Mouse (Mus musculus): ENCODE results near the gene Ppig. TPM values are rescaled to one million over a fixed set of nuclear protein-coding genes. Genes with fewer than 3 reads are reported as not detected.

Gene Ppig
- polyA plus RNA-seq, 1 experiment from 2014 or later, result 120 TPM

DNA sequence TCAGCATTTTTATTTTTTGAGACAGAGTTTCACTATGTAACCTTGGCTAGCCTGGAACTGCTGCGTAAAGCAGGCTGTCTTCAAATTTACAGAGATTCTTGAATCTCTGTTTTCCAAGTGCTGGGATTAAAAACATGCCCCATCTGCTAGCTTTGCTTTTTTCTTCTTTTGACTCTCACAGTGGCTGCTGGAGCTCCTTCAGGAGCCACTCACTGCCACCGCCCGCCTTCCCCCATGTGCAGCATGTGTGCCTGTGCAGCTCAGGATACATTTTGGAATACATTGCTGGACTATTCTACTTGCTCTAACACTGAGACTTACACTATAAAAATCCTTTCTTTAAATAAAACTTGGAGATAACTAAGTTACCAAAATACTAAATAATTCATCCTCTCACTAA lies 51.0 kb downstream of the Ppig start:
- Histone ChIP-seq H3K4me3 (no peak overlapping the region), H3K9ac (no peak overlapping the region), H3K4me1 (replicated peaks) (no peaks in the 10 kb centered on the region), H3K27me3 (no peaks in the 10 kb centered on the region), H3K4me2 (no peak overlapping the region), H3K27ac (replicated peaks) (no peak overlapping the region), H3K9me3 (no peaks in the 10 kb centered on the region), H3K36me3 (peaks cover 5% of the 10 kb centered on the region; the same call in 1 of the 2 replicates)
- 96% methylated on average over 3 of the region's 3 CpGs for WGBS
- ATAC-seq (ENCODE audit: low FRiP score, low read depth), result no peak

DNA sequence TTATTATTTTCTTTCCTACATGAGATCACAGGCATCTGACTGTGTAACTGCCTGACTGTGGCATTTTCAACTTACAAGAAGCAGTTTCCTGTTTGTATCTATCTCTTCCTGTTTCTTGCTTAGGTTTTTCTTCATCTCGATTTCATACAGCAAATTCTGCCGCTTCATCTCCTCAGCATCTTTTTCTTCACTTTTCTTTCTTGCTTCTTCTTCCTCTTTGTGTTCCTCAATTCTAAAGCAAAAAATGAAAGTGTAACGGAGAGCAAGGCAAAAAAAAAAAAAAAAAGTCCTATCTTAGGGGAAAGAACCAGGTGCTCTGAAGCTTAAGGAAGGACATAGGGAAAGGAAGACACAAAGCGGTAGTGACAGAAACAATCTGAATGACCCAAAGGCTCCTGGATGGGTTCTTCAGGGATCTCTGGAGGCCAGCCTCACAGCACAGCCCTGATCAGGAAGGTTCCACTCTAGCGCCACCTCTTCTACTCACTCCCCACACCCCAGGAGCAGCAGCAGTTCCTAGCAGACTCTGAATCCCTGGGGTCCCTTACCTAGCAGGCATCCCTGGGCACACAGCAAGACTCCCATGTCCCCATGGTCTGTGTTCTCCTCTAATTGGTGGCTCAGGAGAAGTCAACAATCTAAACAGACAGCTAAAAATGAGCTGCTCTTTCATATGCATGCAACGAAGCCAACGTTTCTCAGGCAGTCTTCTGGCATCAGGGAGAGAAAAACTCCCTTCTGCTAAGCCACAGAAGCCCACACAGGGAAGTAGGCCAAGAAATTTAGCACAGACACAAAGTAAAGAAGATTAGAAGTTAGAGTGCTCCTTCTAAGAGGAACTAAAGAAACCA lies 55.9 kb downstream of the Ppig start:
- H3K4me1 ChIP-seq (replicated peaks), result no peaks in the 10 kb centered on the region
- no peak for ATAC-seq (ENCODE audit: low FRiP score, low read depth)
- no peaks in the 10 kb centered on the region for H3K9me3 ChIP-seq
- H3K27ac ChIP-seq (replicated peaks), result no peak overlapping the region
- H3K36me3 ChIP-seq, result peaks cover 9% of the 10 kb centered on the region; the same call in 1 of the 2 replicates
- H3K27me3 ChIP-seq, result no peaks in the 10 kb centered on the region
- H3K4me2 ChIP-seq, result no peak overlapping the region
- no peak overlapping the region for H3K9ac ChIP-seq
- WGBS, result 82% methylated on average over 7 of the region's 7 CpGs
- no peak overlapping the region for H3K4me3 ChIP-seq

DNA sequence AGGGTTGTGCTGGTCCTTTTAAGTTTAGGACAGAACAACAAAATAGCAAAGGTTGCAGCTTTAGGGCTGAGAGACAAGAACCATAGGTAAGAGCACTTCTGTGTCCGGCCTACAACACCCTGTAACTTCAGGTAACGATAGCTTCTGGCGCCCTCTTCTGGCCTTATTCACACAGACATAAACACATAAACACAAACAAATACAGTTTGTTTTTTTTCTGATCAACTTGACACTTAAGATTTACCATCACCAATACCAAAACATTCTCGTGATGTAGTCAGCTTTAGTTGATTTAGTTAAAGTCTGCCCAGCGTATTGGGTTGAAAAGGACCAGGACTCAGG lies 56.5 kb downstream of the Ppig start:
- H3K36me3 ChIP-seq, result peaks cover 9% of the 10 kb centered on the region; the same call in 1 of the 2 replicates
- no peak overlapping the region for H3K9ac ChIP-seq
- H3K4me2 ChIP-seq, result no peak overlapping the region
- ATAC-seq (ENCODE audit: low FRiP score, low read depth), result no peak
- 47% methylated on average over 5 of the region's 5 CpGs for WGBS
- no peak overlapping the region for H3K4me3 ChIP-seq
- no peak overlapping the region for H3K27ac ChIP-seq (replicated peaks)
- no peaks in the 10 kb centered on the region for H3K4me1 ChIP-seq (replicated peaks)
- H3K9me3 ChIP-seq, result no peaks in the 10 kb centered on the region
- H3K27me3 ChIP-seq, result no peaks in the 10 kb centered on the region

DNA sequence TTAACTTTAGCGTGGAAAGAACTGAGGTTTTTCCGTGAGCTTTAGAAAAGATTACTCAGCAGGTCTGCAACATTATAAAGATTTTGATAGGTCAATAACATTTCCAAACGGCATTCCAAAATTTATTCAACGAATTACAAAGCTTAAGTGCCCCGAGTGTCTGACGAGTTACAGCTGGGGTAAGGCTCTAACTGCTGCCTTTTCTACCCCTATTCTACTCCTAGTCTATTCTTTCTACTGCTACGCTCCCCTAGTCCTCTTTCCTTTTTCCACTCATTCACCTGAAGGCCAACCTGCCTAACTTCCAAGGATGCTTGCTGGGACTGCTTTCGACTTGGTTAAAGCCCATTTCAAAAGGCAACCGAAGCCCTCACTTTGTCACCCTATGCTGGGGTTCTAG lies 66.6 kb downstream of the Ppig start:
- ATAC-seq (ENCODE audit: low FRiP score, low read depth), result no peak
- peak overlapping the region; percentile 88 for H3K27ac ChIP-seq (replicated peaks)
- peak overlapping the region; percentile 70 for H3K4me2 ChIP-seq

DNA sequence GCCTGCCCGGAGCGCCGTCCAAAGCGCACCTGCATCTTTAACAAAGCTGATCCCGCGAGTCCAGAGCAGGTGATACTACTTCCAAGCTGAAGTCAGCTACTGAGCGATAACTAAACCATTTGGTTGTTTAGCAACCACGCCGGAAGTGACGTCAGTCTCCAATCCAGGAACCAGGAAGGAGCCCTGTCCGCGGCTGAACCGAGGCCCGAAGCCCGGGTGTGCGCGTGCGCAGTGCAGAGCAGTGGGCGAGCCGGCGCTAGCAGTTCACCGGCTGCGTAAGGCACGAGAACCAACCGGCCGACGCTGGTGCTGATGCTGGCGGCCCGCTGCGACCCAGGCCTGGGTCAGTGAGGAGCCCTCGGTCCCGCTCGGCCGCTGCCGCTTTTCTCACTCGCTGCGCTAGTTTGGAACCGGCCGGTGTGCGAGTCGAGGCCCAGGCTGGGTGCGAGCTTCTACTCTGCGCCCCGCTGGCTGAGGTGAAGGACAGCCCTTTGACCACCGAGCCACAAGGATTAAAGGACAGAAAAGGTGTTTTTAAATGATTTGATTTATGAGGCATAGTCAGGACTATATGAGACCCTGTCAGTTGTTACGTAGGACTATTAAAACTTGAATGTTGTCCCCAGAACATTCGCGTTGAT lies 67.2 kb downstream of the Ppig start, which contains the start of the genes Ccdc173 and Phospho2:
Gene Ccdc173, minus strand, starts transcription at position 147 of the 641 bp plus-strand sequence.
Gene Phospho2, plus strand, starts transcription at position 195 of the 641 bp plus-strand sequence.
- Histone ChIP-seq H3K9ac (peak within 1 kb of the TSS; percentile 71), H3K9me3 (no peaks in the 10 kb centered on the region), H3K4me2 (peak within 1 kb of the TSS; percentile 70), H3K36me3 (peaks cover 19% of the 10 kb centered on the region), H3K4me3 (peak within 1 kb of the TSS; percentile 70), H3K4me1 (replicated peaks) (peaks cover 22% of the 10 kb centered on the region), H3K27me3 (no peaks in the 10 kb centered on the region), H3K27ac (replicated peaks) (peak within 1 kb of the TSS; percentile 88)
- 2% methylated on average over 48 of the region's 48 CpGs for WGBS
- peak; percentile 97 for ATAC-seq (ENCODE audit: low FRiP score, low read depth)

More for the DNA sequence above, 66.6 kb downstream of the Ppig start:
- Histone ChIP-seq H3K9me3 (no peaks in the 10 kb centered on the region), H3K9ac (peak overlapping the region; percentile 53), H3K36me3 (peaks cover 16% of the 10 kb centered on the region), H3K27me3 (no peaks in the 10 kb centered on the region), H3K4me3 (peak overlapping the region; percentile 70), H3K4me1 (replicated peaks) (peaks cover 22% of the 10 kb centered on the region)
- 30% methylated on average over 9 of the region's 9 CpGs for WGBS

DNA sequence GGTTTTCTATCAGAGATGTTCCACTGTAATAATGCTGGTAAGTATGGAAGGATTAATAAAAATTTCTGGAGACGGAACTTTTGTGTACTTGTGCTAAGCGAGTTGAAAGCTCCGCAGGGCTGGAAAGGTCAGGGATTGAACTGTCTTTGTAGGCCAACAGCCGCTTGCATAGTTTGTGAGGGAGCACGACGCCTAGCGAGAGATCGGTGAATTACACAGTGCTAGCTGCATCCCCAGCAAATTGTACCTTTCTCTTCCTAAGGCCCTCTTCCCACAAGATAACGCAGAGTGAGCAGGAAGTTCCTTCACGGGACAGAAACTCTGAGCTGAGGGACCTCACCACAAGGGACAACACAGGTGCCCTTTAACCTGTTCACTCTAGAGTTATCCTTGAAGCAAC lies 67.9 kb downstream of the Ppig start:
- 0 out of 2 replicates have a peak, but pooled peaks have one; percentile 27 for ATAC-seq (ENCODE audit: low FRiP score, low read depth)
- H3K36me3 ChIP-seq, result peaks cover 26% of the 10 kb centered on the region
- peak overlapping the region; percentile 88 for H3K27ac ChIP-seq (replicated peaks)
- H3K9me3 ChIP-seq, result no peaks in the 10 kb centered on the region
- peak overlapping the region; percentile 70 for H3K4me3 ChIP-seq
- peak overlapping the region; percentile 70 for H3K4me2 ChIP-seq
- H3K4me1 ChIP-seq (replicated peaks), result peaks cover 22% of the 10 kb centered on the region
- no peaks in the 10 kb centered on the region for H3K27me3 ChIP-seq
- H3K9ac ChIP-seq, result 0 out of 2 replicates have a peak overlapping the region, but pooled peaks have one; percentile 71
- WGBS, result 2% methylated on average over 10 of the region's 10 CpGs

DNA sequence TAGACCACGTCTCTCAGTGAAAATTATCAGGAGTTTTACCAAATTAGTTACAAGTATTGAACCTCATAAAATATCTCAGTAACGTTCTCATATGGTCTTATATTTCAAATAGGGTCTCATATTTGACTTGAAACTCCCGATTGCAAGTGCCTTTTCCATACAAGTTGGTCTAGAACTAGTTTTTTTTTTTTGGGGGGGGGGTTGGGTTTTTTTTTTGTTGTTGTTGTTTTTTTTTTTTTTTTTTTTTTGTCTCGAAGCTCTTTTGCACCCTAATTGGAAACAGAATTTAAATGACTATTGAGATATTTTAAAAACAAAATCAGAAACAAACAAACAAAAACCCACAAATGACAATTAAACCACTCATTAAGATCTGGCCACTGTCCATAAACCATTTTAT lies 68.4 kb downstream of the Ppig start:
- Histone ChIP-seq H3K27me3 (no peaks in the 10 kb centered on the region), H3K9ac (no peak overlapping the region), H3K9me3 (no peaks in the 10 kb centered on the region), H3K4me1 (replicated peaks) (peaks cover 22% of the 10 kb centered on the region), H3K4me3 (no peak overlapping the region), H3K36me3 (peaks cover 30% of the 10 kb centered on the region), H3K27ac (replicated peaks) (no peak overlapping the region), H3K4me2 (peak overlapping the region; percentile 70)
- no peak for ATAC-seq (ENCODE audit: low FRiP score, low read depth)
- 82% methylated on average over 4 of the region's 4 CpGs for WGBS

DNA sequence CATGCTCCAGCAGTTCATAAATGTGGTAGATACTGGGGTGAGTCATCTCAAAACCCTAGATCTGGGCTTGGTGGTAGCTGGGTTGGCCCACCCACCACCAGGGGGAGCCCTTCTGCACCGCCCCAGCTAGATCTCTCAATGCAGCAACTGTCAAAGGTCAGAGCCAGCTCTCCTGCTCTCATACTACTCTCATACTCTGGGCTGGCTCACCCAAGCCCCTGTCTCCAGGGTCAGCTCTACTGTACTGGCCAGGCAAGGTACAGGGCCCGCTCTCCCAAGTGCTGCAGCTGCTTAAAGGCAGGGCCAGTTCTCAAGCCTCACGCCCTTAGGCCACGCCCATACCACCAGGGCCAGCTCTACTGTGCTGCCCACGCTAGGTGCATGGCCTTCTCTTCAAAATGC lies 80.6 kb downstream of the Ppig start:
- H3K4me1 ChIP-seq (replicated peaks), result no peaks in the 10 kb centered on the region
- no peaks in the 10 kb centered on the region for H3K9me3 ChIP-seq
- H3K27ac ChIP-seq (replicated peaks), result no peak overlapping the region
- no peak; the same call in 1 of the 2 replicates for ATAC-seq (ENCODE audit: low FRiP score, low read depth)
- no peaks in the 10 kb centered on the region for H3K27me3 ChIP-seq
- WGBS, result 54% methylated on average over 5 of the region's 5 CpGs
- no peaks in the 10 kb centered on the region for H3K36me3 ChIP-seq
- no peak overlapping the region for H3K4me3 ChIP-seq
- no peak overlapping the region for H3K9ac ChIP-seq
- H3K4me2 ChIP-seq, result no peak overlapping the region

Other genes starting within 250 kb of the Ppig start
- 1.2 and 1.4 TPM in 2 replicates for gene Lrp2, start 136.5 kb upstream of the Ppig start, polyA plus RNA-seq (2015; fragmentation: Nextera tagmentation; extraction: Ambion mirVana)
- 22.5 and 27.7 TPM in 2 replicates for gene Bbs5, start 75.4 kb upstream of the Ppig start, polyA plus RNA-seq (2015; fragmentation: Nextera tagmentation; extraction: Ambion mirVana)
- 0.31 and 0.35 TPM in 2 replicates for gene Klhl41, start 52.4 kb upstream of the Ppig start, polyA plus RNA-seq (2015; fragmentation: Nextera tagmentation; extraction: Ambion mirVana)
- gene Fastkd1, start 9.0 kb upstream of the Ppig start, polyA plus RNA-seq (2015; fragmentation: Nextera tagmentation; extraction: Ambion mirVana), result 15.1 and 16.9 TPM in 2 replicates
- 3.3 and 3.4 TPM in 2 replicates for gene Ccdc173, start 67.0 kb downstream of the Ppig start, polyA plus RNA-seq (2015; fragmentation: Nextera tagmentation; extraction: Ambion mirVana)
- 33.4 and 34.1 TPM in 2 replicates for gene Phospho2, start 67.1 kb downstream of the Ppig start, polyA plus RNA-seq (2015; fragmentation: Nextera tagmentation; extraction: Ambion mirVana)
- 93.0 and 94.6 TPM in 2 replicates for gene Klhl23, start 99.4 kb downstream of the Ppig start, polyA plus RNA-seq (2015; fragmentation: Nextera tagmentation; extraction: Ambion mirVana)
- 244 and 265 TPM in 2 replicates for gene Ssb, start 139.0 kb downstream of the Ppig start, polyA plus RNA-seq (2015; fragmentation: Nextera tagmentation; extraction: Ambion mirVana)
- gene Mettl5, start 163.1 kb downstream of the Ppig start, polyA plus RNA-seq (2015; fragmentation: Nextera tagmentation; extraction: Ambion mirVana), result 31.8 and 32.6 TPM in 2 replicates
- 15.3 and 16.0 TPM in 2 replicates for gene Ubr3, start 174.7 kb downstream of the Ppig start, polyA plus RNA-seq (2015; fragmentation: Nextera tagmentation; extraction: Ambion mirVana)